Mouse (Mus musculus): Measurements from ENCODE around the gene Cntnap5a.

DNA sequence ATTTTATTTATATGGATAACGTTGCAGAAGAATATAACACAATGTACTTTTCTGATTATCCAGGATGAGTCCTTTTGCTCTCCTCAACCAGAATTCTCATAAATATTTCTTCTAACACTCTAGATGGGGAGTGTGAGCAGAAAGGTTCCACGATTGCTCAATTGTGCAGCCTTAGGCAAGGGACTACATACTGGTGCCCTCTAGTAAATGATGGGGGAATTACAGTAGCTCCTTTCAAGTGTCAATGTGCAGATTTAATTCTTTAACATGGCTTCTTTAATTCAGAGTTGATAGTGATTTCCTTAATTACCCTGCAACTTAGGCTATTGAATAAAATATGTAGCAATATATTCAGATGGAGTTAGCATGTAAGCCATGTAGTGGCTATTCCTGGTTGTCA lies 442.5 kb downstream of the Cntnap5a start:
- no peak for TF ChIP-seq CTCF (conservative IDR thresholded peaks at IDR 0.05 in 1 of 2, IDR thresholded peaks at IDR 0.05 in 1 of 2; ENCODE audit: low read depth in 2 of 2, low read length in 2 of 2)
- TF ChIP-seq MAFK (IDR thresholded peaks at IDR 0.05; ENCODE audit: insufficient replicate concordance, low read length), result no peak
- TF ChIP-seq MAX (IDR thresholded peaks at IDR 0.05; ENCODE audit: low read length), result no peak
- no peak for TF ChIP-seq ZKSCAN1 (IDR thresholded peaks at IDR 0.05; ENCODE audit: borderline replicate concordance, low read depth, low read length)
- no peak for TF ChIP-seq HCFC1 (IDR thresholded peaks at IDR 0.05; ENCODE audit: low read depth, low read length)
- TF ChIP-seq ETS1 (conservative IDR thresholded peaks at IDR 0.05; ENCODE audit: low read depth, low read length), result no peak
- TF ChIP-seq POLR2AphosphoS2 (IDR thresholded peaks at IDR 0.05; ENCODE audit: low read depth, low read length), result no peak
- no peak for TF ChIP-seq TBP (conservative IDR thresholded peaks at IDR 0.05; ENCODE audit: low read depth, low read length)
- TF ChIP-seq SMC3 (IDR thresholded peaks at IDR 0.05; ENCODE audit: low read depth, low read length), result no peak
- no peak for TF ChIP-seq ZMIZ1 (IDR thresholded peaks at IDR 0.05; ENCODE audit: low read depth, low read length)
